Mouse (Mus musculus) adrenal gland, postnatal 25 days (tissue): ENCODE results near the gene Fibcd1. TPM values are rescaled to one million over a fixed set of nuclear protein-coding genes. Genes with fewer than 3 reads are reported as not detected.
A peak's percentile ranks its signal among the peaks of the same experiment; 100 is the strongest.

Experiments used
- DNase-seq: peaks from one replicate; pipeline ENCODE4 v3.0.0; 2021; ENCODE audit warnings: mixed read lengths
- total RNA-seq: library from RNA; stranded (reverse); gene quantifications from 2 replicates; pipeline ENCODE4 v1.2.3, GENCODE M21; 2021

The Fibcd1 gene
- total RNA-seq, 1 experiment from 2014 or later: 0.06 TPM

DNA sequence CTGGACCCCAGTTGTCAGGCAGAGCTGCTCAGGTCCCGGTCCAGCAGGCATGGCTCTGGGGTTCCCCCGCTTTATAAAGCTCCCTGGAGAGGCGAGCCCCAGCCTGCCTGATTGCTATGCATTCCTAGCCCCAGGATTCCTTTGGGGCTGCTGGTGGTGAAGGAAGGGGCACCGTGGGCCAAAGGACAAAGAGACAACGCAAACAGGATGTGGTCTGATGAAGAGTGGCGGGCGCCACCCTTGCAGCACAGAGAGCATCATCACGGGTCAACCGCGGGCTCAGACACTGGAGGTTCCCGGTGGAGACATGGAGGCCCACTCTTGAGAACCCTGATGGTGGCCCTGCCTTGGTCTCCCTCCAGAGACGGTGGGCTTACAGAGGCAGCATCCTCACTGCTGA, 35.4 kb downstream of the Fibcd1 start, which contains the start of gene Qrfp:
TSS of gene Qrfp (minus strand) at position 137 of the 400 bp plus-strand sequence.
- DNase-seq: no peak

DNA sequence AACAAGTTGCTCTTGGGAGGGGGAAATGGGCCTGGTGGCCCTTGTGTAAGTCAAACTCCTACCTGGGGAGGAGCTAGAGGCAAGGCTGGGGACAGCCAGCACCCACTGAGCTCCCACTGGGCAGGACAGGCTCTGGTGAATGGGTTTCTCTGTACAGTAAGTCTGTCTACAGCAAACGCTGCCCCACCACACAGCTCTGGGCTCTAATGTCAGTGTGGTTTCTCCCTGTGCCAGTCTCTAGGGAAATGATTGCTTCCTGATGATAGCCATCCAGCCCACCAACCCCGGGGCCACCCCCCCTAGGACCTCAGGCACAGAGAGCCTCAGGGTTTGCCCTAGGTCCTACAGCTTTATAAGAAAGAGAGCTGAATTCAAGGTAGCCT, 36.5 kb downstream of the Fibcd1 start:
- no peak for DNase-seq

DNA sequence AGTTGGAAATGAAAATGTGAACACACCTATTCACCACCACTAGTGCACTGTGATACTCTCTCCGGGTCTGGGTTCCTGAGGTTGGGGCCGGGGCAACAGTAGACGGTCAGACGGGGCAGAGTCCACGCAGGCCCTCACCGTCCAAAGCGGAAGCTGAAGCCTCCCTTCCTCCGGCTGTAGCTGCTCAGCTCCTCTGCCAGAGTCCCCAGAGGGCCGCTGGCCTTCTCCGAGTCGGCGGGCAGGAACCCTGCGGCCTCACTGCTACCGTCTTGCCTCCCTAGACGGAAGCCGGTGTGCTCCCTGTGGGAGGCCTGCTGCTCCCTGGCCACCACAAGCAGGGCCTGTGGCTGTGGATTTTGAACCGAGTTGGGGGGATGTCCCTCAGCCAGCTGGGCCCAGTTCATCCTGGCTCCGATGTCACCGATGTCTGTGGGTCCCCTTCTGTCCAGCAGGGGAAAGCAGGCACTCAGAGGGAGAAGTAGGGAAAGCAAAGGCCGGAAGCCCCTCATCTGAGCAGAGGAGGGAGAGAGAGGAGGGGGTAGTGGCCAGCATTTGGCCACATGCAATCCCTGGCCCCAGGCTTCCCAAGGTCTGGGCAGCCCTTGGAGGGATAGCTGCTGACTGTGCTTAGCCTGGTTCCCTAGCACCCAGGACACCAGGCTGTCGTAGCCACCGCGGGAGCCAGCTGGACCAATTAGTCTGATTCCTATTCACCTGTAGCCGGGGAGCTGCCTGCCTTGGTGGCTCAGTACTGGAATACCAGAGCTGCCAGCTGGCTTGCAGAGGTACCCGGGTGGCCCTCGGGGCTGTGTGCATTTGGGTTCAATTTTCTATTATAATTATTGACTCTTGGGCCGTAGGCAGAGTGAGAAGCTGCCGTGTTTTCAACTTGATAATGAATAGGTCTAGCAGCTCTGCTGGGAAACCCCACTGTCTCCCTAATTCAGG, 37.1 kb downstream of the Fibcd1 start:
- no peak for DNase-seq

DNA sequence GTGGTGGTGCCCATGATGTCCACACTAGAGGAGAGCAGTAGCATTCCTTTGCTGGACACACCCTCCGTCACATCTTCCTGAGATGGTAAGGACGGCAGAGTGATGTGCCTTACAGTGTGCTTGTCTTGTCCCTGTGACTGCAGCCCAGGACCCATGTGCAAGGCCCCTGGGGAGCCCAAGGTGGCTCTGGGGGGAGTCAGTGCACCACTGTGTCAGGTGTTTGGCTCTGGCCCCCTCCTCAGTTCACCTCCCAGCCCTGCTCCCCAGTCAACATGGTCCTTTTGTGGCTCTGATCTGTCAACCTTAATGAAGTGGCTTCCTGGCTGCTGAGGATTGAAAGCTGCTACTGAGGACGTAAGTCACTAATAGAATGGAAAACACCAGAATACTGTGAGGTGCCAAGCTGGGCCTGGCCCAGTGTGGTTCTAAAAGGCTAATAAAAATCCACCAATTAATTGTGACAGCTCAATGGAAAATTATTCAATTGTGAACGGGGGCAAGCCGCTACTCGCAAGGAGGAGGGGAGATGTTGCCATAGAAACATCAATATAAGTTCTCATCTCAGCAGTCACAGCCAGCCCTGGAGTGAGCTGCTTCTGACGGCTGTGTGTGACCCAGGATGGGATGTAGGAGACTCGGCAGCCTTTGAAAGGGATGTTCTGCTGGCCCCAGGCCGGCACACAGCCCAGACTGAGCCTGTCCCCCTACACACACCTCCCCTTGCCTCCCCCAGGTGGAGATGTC, 39.0 kb downstream of the Fibcd1 start:
- no peak for DNase-seq

DNA sequence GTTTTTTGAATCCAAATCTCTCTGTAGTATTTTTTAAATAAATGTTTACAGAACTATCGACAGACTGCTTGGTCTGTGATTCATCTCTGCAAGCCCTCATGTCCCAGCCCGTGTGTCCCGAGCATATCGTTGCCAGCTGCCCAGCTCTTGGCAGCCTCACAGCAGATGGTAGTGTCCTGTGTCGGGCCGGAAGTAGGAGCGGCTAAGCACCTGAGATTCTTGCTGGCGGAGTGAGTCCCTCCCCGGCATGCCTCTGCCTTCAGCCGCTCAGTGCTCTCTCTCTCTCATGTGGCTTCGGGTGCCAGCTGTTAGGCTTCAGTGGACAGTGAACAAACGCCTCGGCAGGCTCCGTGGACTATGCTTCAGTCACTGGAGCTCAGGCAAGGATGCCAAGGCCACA, 42.3 kb downstream of the Fibcd1 start:
- no peak for DNase-seq

DNA sequence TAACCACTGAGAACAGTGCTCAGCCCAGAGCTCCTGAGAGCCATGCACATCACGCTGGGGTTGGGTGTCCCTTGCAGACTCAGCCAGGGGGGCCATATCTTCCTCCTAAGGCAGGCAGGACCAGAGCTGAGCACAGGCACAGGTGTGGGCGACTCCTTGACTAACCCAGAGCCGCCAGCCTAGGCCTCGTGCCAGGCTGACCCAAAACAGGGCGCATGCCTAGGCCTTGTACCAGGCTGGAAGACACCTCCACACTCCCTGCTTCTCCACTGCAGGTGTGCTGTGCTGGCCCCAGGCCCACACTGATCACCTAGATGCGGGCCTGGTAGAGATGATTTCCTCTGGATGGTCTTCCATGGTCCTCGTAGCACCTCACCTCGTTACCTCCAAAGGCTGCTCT, 43.0 kb downstream of the Fibcd1 start:
- no peak for DNase-seq

DNA sequence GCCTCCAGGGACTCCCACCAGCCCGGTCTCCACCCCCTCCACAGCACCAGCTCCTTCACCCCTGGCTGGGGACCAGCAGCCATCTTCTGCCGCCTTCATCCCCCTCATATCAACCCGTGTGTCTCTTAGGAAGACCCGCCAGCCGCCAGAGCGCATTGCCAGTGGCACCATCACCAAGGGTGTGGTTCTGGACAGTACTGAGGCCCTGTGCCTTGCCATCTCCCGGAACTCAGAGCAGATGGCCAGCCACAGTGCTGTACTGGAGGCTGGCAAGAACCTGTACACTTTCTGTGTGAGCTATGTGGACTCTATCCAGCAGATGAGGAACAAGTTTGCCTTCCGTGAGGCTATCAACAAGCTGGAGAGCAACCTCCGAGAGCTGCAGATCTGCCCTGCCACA, 44.4 kb downstream of the Fibcd1 start:
- DNase-seq: no peak

DNA sequence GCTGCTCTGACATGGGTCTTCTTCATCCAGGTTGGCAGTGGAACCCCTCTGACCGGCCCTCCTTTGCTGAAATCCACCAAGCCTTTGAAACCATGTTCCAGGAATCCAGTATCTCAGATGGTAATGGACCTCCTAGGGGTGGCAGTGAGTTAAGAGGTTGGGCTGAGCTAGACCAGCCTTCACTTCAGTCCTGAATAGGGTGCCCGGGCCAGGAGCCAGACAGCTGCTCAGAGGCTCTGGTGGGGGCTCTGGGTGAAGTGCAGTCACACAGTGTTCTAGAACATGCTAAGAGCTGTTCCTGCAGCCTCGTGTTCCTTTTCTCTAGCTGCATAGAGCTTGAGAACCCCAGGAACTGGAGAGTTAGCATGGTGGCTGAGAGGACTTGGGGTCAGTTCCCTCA, 48.9 kb downstream of the Fibcd1 start:
- no peak for DNase-seq

DNA sequence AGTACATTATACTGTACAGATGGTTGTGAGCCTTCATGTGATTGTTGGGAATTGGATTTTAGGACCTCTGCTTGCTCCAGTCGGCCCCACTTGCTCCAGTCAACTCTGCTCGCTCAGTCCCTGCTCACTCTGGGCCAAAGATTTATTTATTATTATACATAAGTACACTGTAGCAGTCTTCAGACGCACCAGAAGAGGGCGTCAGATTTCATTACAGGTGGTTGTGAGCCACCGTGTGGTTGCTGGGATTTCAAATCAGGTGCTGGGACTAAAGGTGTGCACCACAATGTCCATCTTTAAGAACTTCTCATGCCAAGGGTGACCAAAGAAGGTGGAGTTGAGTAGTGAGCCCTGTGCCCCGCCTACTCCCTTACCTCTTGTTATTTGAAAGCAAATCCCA, 53.2 kb downstream of the Fibcd1 start:
- DNase-seq: no peak

DNA sequence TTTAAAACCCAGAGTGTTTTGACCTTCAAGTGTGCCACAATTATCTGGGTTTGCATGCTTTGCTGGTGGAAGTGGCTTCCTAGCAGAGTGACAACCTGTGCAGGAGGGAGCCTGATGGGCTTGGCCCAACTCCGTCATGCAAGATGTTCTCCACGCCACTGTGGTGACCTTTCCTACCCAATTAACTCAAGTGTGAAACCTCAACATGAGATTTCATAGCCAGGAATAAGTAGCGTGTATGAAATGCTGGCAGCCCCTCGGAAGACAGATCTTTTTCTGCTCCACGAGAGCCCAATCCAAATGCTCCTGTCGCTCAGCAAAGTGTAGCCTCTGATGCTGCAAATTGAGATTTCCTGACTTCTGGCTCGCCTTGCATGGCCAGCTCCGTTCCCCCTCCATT, 54.5 kb downstream of the Fibcd1 start:
- no peak for DNase-seq

DNA sequence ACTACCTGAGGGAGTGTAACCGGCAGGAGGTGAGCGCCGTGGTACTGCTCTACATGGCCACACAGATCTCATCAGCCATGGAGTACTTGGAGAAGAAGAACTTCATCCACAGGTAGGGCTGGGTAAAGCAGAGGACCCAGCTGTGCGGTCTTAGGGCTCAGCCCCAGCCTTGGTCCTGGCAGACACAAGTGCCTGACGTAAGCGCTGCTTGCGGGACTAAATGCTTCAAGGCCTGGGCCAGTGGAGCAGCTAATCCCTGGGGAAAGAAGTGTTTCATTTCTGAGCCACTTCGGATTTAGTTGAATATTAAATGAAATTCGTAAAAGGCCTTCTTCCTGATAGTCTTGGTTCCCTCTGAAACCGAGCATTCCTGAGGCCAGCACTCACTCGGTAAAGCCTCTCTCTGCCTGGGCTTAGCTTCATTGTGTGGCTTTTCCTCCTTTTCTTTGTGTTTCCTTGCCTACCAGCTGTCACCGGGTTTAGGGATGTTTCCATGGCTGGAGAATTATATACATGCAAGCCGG, 55.0 kb downstream of the Fibcd1 start:
- DNase-seq: no peak

DNA sequence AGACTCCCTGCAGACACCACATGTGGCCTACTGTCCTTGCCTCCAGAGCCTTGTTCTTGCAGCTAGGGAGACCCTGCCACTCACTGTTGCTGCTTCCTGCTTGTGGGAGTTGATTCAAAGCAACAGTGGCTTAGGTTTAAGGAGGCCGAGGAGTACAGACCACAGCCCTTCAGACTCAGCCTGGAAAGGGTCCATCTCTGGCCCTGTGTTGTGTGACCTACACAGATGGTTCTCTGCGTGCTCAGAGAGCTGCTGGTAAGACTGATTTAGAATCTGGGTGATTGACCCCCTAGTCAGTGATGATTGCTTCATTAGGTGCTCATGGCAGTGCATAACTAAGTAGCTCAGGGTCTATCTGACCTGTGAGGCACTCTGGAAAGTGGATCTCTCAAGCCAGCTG, 56.6 kb downstream of the Fibcd1 start:
- DNase-seq: no peak

DNA sequence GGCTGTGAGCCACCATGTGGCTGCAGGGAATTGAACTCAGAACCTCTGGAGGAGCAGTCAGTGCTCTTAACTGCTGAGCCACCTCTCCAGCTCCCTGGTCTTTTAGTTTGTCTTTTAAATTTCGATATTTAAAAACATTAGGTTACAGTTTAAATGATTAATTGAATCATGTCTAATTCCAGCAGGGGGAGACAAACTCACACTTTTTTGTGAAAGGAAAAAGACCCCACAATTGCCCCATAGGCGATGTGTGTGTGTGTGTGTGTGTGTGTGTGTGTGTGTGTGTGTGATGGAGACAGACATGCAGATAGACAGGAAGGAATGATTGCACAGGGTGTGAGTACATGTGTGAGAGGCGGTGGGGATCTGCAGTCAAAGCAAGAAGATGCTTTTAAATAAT, 57.6 kb downstream of the Fibcd1 start:
- no peak for DNase-seq

DNA sequence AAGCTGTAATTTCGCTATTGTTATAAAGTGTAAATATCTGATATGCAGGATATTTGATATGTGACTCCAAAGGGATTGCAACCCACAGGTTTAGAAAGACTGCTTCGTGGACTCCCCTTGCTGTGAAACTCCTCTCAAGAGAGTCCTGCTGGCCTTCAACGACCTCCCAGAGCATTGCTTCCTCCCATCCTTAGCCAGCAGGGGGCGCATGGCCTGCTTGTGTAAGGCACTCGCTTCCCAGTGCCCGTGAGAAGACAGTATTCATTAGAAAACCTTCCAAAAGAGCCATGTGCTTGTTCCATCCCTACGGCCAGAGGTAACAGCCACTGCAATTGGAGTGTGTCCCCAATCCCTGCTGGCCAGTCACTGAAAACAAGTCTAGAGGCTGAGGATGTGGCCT, 58.8 kb downstream of the Fibcd1 start:
- peak; percentile 83 for DNase-seq

DNA sequence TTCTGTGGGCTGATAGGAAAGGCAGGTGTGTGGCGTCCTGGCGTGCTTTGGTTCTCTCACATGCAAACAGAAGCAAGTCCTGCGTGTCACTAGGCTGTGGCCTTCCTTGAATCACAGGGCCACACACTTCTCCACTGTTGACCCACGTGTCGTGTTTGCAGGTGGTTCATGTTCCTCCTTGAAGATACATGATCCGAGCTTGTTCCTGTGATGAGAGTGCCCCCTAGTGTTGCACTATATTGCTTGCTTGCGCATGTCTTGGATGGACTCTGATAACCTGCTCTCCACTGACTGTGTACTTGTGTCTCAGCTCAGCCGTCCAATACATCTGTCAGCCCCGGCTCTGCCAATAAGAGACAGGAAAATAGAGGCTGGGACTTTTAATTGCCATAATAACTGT, 60.7 kb downstream of the Fibcd1 start:
- peak; percentile 59 for DNase-seq

DNA sequence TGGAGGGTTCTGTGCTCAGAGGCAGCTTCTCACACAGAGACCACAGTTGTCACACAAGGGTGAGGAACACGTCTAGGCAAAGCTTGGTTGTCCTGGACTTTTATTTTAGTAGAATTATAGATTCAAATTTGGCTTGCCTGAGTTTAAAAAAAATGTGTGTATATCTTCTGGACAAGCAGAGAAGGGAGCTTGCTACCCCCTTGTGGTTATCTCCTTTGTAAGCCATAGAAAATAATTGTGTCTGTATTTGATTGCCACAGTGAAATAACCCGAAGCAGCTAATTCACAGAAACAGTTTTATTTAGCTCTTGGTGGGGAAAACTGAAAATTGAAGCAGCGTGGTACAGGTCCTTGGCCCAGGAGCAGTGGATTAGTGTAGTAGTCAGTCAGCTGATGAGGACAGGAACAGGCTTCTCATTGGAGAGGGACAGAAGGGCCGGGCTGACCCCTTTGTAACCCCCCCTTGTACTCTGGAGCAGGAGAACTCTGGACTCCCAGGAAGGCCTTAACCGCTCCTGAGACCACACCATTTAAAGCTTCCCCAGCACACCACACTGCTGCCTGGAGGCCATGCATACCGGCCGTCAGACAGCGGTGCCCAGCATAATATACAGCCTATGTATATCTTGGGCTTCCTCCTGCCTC, 62.7 kb downstream of the Fibcd1 start:
- no peak for DNase-seq

DNA sequence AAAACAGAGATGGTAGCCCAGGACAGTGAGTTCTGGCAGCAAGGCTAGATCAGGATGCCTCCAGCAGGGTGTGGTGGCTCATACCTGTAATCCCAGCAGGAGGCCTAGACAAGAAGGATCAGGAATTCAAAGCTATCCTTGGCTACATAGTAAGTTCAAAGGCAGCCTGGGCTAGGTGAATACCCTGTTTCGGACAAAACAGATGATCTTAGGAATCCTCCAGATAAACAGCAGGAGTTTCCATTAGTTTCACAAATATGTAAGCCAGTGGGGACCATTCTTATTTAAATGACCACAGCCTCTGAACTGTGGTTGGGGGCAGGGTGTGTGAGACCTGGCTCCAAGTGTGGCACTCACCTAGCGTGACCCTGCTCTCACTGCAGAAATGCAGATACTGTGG, 66.5 kb downstream of the Fibcd1 start:
- no peak for DNase-seq

DNA sequence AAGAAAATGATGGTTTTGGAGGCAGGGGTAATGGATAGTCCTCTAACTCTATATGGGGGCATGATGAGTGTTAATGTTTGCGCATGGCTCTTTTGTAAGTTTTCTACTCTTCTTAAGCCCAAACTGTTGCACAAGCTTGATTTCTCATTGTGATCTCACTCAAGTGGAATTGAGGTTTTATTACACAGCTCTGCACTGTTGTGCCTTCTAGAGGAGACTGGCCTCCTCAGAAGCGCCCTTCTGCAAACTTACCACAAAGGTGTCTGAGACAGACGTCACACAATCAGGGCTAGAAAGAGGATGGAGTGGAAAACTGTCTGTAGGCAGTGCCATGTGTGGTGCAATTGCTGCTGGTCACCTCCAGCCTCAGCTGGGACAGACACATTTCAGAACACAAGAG, 69.3 kb downstream of the Fibcd1 start:
- DNase-seq: no peak

DNA sequence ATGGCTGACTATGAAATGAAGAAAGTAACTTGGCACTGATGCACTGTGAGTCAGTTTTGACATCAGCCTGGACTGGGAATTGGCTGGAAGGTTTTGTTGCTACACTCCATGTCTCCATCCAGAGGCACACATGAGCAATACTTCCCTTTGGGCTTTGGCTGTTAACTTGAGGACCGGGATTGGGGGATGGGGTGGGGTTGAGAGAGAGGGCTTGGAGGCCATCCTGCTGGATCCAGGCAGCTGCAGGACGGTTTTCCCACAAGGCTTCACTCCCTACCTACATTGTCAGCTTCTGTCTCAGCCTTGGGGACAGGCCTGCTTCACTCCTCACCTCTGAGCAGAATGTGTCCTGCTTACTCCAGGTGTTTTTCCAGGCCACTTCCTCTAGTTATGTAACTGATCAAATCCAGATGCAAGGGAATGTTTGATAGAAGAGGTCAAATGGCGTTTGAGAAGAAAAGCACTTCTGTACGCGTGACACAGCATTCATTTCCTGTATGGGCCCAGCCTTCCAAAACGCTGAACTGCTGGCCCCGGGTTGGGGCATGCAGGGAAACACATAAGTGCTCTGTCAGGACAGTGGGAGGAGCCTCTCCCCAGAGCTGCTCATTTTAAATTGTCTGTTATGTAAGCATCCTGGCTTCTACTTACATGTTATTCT, 74.9 kb downstream of the Fibcd1 start:
- DNase-seq: peak; percentile 55

DNA sequence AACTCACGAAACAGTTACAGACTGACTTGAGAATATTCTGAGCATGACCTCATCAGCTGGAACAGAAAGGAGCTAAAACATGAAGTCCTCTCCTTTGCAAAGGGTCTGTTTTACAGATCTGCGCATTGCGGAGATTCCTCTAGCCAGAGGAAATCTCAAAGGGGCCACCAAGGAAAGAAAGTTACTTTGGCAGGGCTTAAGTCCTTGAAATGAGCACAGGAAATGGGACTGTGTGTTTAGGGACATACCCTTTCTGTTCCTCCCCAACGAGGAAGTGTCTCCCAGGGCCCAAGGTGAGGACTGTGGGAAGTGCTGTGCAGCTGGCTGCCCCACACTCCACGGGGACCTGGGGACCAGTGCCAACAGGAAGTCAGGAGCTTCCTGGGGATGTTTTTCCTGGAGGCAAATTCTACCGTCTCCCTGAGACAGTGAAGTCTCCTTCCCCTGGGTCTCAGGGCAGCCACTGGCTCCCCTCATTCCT, 76.1 kb downstream of the Fibcd1 start:
- DNase-seq: peak; percentile 66

DNA sequence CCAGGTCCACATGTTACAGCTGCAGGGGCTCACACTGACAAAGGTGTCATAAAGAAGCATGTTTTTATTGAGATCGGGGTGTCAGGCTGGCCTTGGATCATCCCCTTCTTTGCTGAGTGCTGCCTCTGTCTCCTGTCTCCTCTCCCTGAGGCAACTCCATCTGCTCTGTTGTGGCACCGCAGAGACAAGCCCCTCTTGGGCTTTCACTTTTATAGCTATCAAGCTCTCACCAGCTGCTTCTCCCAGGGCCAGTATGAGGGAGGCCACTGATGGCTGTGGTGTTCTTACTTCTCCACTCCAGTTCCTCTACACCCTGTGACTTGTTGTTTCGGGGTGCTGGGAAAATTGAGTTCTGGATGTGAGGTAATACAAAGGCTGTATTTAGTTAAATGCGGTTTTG, 76.7 kb downstream of the Fibcd1 start:
- DNase-seq: no peak

DNA sequence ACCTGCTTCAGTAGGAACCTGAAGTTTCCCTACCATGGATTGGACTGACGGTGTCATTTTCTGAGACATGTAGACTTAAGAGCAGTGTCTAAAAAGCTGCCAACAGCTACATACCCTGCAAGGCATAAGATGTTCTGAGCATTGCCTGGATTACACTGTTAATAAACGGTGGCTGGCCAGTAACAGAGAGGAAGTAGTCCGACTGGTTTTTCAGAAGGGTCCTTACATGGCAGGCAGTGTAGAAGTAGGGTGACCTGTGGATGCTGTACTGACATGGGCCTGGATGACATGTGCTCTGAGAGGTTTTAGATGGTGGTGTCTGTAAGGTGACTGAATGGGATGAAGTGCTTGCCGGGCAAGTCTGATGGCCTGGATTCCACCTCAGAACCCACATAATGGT, 78.0 kb downstream of the Fibcd1 start:
- no peak for DNase-seq
